Mouse (Mus musculus) kidney, adult 2 months (tissue): ENCODE results near the gene Dus1l.

ENCODE experiments used
- CTCF ChIP-seq: fragments of 200-500 bp; conservative IDR thresholded peaks from 2 replicates; pipeline ENCODE4 v1.5.1; 2011; ENCODE audit warnings: low read depth, mild to moderate bottlenecking, control low read depth, low read length, moderate library complexity, mixed read lengths; ENCODE audit not compliant: insufficient read depth, insufficient read length
- POLR2A ChIP-seq: fragments of 200-500 bp; IDR thresholded peaks from one replicate; pipeline ENCODE4 v1.6.1; 2011; ENCODE audit warnings: low read depth, low read length, control low read depth

DNA sequence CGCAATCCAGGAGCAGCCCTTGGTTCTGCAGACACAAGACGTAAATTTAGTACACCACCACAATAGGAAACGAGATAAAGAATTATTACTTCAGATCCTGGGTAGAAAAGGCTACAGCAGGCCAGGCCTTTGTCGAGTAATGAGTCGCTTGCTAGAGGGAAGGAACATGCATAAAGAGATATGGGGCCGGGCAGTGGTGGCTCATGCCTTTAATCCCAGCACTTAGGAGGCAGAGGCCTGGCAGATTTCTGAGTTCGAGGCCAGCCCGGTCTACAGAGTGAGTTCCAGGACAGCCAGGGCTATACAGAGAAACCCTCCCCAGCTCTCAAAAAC is 377 bp upstream of the Dus1l start:
- TF ChIP-seq CTCF: no peak
- TF ChIP-seq POLR2A: no peak
